Mouse (Mus musculus): ENCODE data around the gene 1500009L16Rik.

DNA sequence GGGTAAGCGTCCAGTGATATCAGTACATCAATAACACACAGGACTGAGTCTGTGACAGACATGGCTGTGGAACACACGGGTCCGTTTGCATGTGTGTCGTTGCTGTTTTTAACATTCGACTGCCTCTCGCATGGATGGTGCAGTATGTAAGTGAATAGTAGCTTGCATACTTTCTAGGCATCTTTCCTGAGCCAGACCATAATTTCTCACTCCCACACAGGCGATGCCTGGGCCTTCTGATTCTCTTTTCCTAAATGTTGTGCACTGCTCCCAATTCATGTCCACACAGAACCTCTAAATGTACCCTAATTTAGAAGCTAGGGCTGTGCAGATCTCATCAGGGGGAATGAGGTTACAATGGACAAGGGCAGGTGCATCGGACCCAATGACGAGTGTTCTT, 54.6 kb downstream of the 1500009L16Rik start:
- TF ChIP-seq POLR2A (IDR thresholded peaks at IDR 0.05; ENCODE audit: low read depth, low read length) (no peak), CTCF (conservative IDR thresholded peaks at IDR 0.05; ENCODE audit: insufficient read depth, insufficient read length, low read depth, low read length) (no peak)
